Mouse (Mus musculus) embryonic facial prominence, embryonic 14.5 days (tissue): ENCODE data around the gene Ppp2r2c. TPM values are rescaled to one million over a fixed set of nuclear protein-coding genes. Genes with fewer than 3 reads are reported as not detected.

Source experiments
- ATAC-seq: fragments of 200-750 bp; cut with Nextera tagmentation; 2 replicates; pipeline ENCODE4 v1.8.0; 2017; ENCODE audit warnings: low read depth, moderate number of reproducible peaks, moderate TSS enrichment
- DNase-seq: peaks from one replicate; pipeline ENCODE4 v3.0.0-alpha.2; 2015; ENCODE audit warnings: low spot score
- H3K27ac ChIP-seq: fragments of 300-500 bp; sonication (generic); replicated peaks from 2 replicates; pipeline ENCODE4 v1.5.1; 2014; ENCODE audit warnings: low read depth, mild to moderate bottlenecking, low read length, moderate library complexity
- H3K27me3 ChIP-seq: fragments of 300-500 bp; sonication (generic); replicated peaks from 2 replicates; pipeline ENCODE4 v1.6.1; 2014; ENCODE audit warnings: low read length; ENCODE audit not compliant: control insufficient read depth, insufficient read depth
- H3K36me3 ChIP-seq: fragments of 300-500 bp; sonication (generic); 2 replicates; pipeline ENCODE4 v1.6.1; 2014; ENCODE audit warnings: low read length, mixed read lengths; ENCODE audit not compliant: control insufficient read depth, insufficient read depth
- H3K4me1 ChIP-seq: fragments of 300-500 bp; sonication (generic); 2 replicates; pipeline ENCODE4 v1.6.1; 2014; ENCODE audit warnings: antibody characterized with exemption, low read length; ENCODE audit not compliant: control insufficient read depth, insufficient read depth
- H3K4me2 ChIP-seq: fragments of 300-500 bp; sonication (generic); 2 replicates; pipeline ENCODE4 v1.6.1; 2014; ENCODE audit warnings: low read depth, mild to moderate bottlenecking, low read length, moderate library complexity, mixed read lengths
- H3K4me3 ChIP-seq: fragments of 300-500 bp; sonication (generic); 2 replicates; pipeline ENCODE4 v1.5.1; 2014; ENCODE audit warnings: low read depth, mild to moderate bottlenecking, low read length
- H3K9ac ChIP-seq: fragments of 300-500 bp; sonication (generic); 2 replicates; pipeline ENCODE4 v1.6.1; 2014; ENCODE audit warnings: low read depth, mild to moderate bottlenecking, low read length, moderate library complexity, mixed read lengths
- H3K9me3 ChIP-seq: fragments of 300-500 bp; sonication (generic); 2 replicates; pipeline ENCODE4 v1.6.1; 2016; ENCODE audit warnings: low read length; ENCODE audit not compliant: control insufficient read depth
- WGBS: fragments of 180-500 bp; shearing (Covaris S2); extraction: QIAGEN DNeasy Blood & Tissue Kit; methylation state at CpG from one replicate; pipeline ENCODE4 v1.1.7; 2014; 5-methylcytosine and 5-hydroxymethylcytosine counted together
- polyA plus RNA-seq: library from polyadenylated mRNA; unstranded; fragments of >200 nt; fragmentation: Nextera tagmentation; extraction: Ambion mirVana; gene quantifications from 2 replicates; pipeline ENCODE4 v1.2.1, GENCODE M21; 2014

Ppp2r2c gene
- polyA plus RNA-seq, 1 experiment from 2014 or later: 3.1 TPM

GRCm38 (mm10) chr5:36895621-36896573 lies 27.6 kb downstream of the Ppp2r2c start:
- Histone ChIP-seq H3K36me3 (no peaks in the 10 kb centered on the region), H3K4me3 (no peak overlapping the region), H3K27me3 (peaks cover 5% of the 10 kb centered on the region; the same call in 1 of the 2 replicates), H3K9ac (no peak overlapping the region), H3K27ac (no peak overlapping the region), H3K4me2 (no peak overlapping the region), H3K4me1 (no peaks in the 10 kb centered on the region), H3K9me3 (no peaks in the 10 kb centered on the region)
- DNase-seq (no peak), ATAC-seq (peak; percentile 31; the same call in 1 of the 2 replicates)
- WGBS: 85% methylated on average over 10 of the region's 10 CpGs

GRCm38 (mm10) chr5:36897999-36898398 lies 29.7 kb downstream of the Ppp2r2c start:
- H3K27me3 ChIP-seq: peaks cover 5% of the 10 kb centered on the region; the same call in 1 of the 2 replicates
- ATAC-seq: no peak
- H3K9ac ChIP-seq: no peak overlapping the region

GRCm38 (mm10) chr5:36898415-36899109 lies 30.2 kb downstream of the Ppp2r2c start:
- H3K27ac ChIP-seq: no peak overlapping the region
- no peak for DNase-seq
- H3K4me2 ChIP-seq: no peak overlapping the region
- H3K9ac ChIP-seq: no peak overlapping the region
- peaks cover 5% of the 10 kb centered on the region; the same call in 1 of the 2 replicates for H3K27me3 ChIP-seq
- no peak overlapping the region for H3K4me3 ChIP-seq
- ATAC-seq: no peak
- 68% methylated on average over 11 of the region's 11 CpGs for WGBS
- H3K36me3 ChIP-seq: no peaks in the 10 kb centered on the region
- H3K9me3 ChIP-seq: no peaks in the 10 kb centered on the region
- no peaks in the 10 kb centered on the region for H3K4me1 ChIP-seq

More at GRCm38 (mm10) chr5:36897999-36898398, 29.7 kb downstream of the Ppp2r2c start:
- no peak for DNase-seq
- H3K4me2 ChIP-seq: no peak overlapping the region
- H3K4me1 ChIP-seq: no peaks in the 10 kb centered on the region
- no peak overlapping the region for H3K27ac ChIP-seq
- no peak overlapping the region for H3K4me3 ChIP-seq
- 89% methylated on average over 8 of the region's 8 CpGs for WGBS
- no peaks in the 10 kb centered on the region for H3K9me3 ChIP-seq
- H3K36me3 ChIP-seq: no peaks in the 10 kb centered on the region

- Histone ChIP-seq H3K9ac (no peak overlapping the region), H3K9me3 (no peaks in the 10 kb centered on the region), H3K36me3 (no peaks in the 10 kb centered on the region), H3K4me3 (no peak overlapping the region), H3K27ac (no peak overlapping the region), H3K27me3 (peaks cover 5% of the 10 kb centered on the region; the same call in 1 of the 2 replicates), H3K4me2 (no peak overlapping the region), H3K4me1 (no peaks in the 10 kb centered on the region)
- WGBS: 67% methylated on average over 5 of the region's 5 CpGs
- no peak for ATAC-seq
- no peak for DNase-seq
Observed at GRCm38 (mm10) chr5:36899392-36899791, 31.1 kb downstream of the Ppp2r2c start.

- Histone ChIP-seq H3K27me3 (peaks cover 5% of the 10 kb centered on the region; the same call in 1 of the 2 replicates), H3K9ac (no peak overlapping the region), H3K36me3 (no peaks in the 10 kb centered on the region), H3K9me3 (no peaks in the 10 kb centered on the region), H3K4me3 (no peak overlapping the region), H3K27ac (no peak overlapping the region), H3K4me2 (no peak overlapping the region), H3K4me1 (no peaks in the 10 kb centered on the region)
- DNase-seq: peak; percentile 37
- 45% methylated on average over 6 of the region's 6 CpGs for WGBS
- ATAC-seq: peak; percentile 24; the same call in 1 of the 2 replicates
Observed at GRCm38 (mm10) chr5:36900189-36900619, 31.9 kb downstream of the Ppp2r2c start.

GRCm38 (mm10) chr5:36902807-36903206 lies 34.5 kb downstream of the Ppp2r2c start:
- H3K27me3 ChIP-seq: peaks cover 5% of the 10 kb centered on the region; the same call in 1 of the 2 replicates
- H3K36me3 ChIP-seq: no peaks in the 10 kb centered on the region
- H3K9ac ChIP-seq: no peak overlapping the region
- no peak for ATAC-seq
- no peak overlapping the region for H3K4me2 ChIP-seq
- H3K9me3 ChIP-seq: no peaks in the 10 kb centered on the region
- no peak for DNase-seq
- no peak overlapping the region for H3K27ac ChIP-seq
- H3K4me1 ChIP-seq: no peaks in the 10 kb centered on the region
- WGBS: 80% methylated on average over 2 of the region's 2 CpGs
- H3K4me3 ChIP-seq: no peak overlapping the region

- no peaks in the 10 kb centered on the region for H3K27me3 ChIP-seq
- 87% methylated on average over 2 of the region's 2 CpGs for WGBS
- ATAC-seq: no peak
- no peak overlapping the region for H3K4me3 ChIP-seq
- H3K4me2 ChIP-seq: no peak overlapping the region
- H3K27ac ChIP-seq: no peak overlapping the region
- H3K9me3 ChIP-seq: no peaks in the 10 kb centered on the region
- no peak overlapping the region for H3K9ac ChIP-seq
- H3K36me3 ChIP-seq: no peaks in the 10 kb centered on the region
- no peak for DNase-seq
- H3K4me1 ChIP-seq: no peaks in the 10 kb centered on the region
Observed at GRCm38 (mm10) chr5:36904131-36904530, 35.8 kb downstream of the Ppp2r2c start.

GRCm38 (mm10) chr5:36904703-36905102 lies 36.4 kb downstream of the Ppp2r2c start:
- ATAC-seq: no peak
- no peaks in the 10 kb centered on the region for H3K4me1 ChIP-seq

More at GRCm38 (mm10) chr5:36904703-36905102, 36.4 kb downstream of the Ppp2r2c start:
- no peaks in the 10 kb centered on the region for H3K27me3 ChIP-seq
- no peak overlapping the region for H3K27ac ChIP-seq
- no peak overlapping the region for H3K4me2 ChIP-seq
- no peaks in the 10 kb centered on the region for H3K9me3 ChIP-seq
- whole genome bisulfite sequencing: 81% methylated on average over 9 of the region's 9 CpGs
- no peaks in the 10 kb centered on the region for H3K36me3 ChIP-seq
- H3K9ac ChIP-seq: no peak overlapping the region
- no peak for DNase-seq
- no peak overlapping the region for H3K4me3 ChIP-seq
